Mouse (Mus musculus) myocyte (in vitro differentiated cells): ENCODE results near the gene Spag9. TPM values are rescaled to one million over a fixed set of nuclear protein-coding genes. Genes with fewer than 3 reads are reported as not detected.

ENCODE experiments used
- H3K27me3 ChIP-seq: one replicate; pipeline ENCODE4 v1.6.1; 2011; ENCODE audit not compliant: control insufficient read depth, insufficient read depth, insufficient read length
- H3K36me3 ChIP-seq: one replicate; pipeline ENCODE4 v1.6.1; 2011; ENCODE audit not compliant: control insufficient read depth, insufficient read depth
- H3K4me2 ChIP-seq: one replicate; pipeline ENCODE4 v1.6.1; 2011; ENCODE audit warnings: low read depth, control low read depth
- H3K4me3 ChIP-seq: one replicate; pipeline ENCODE4 v1.5.1; 2011; ENCODE audit warnings: mild to moderate bottlenecking, control low read depth, moderate library complexity
- H3K79me2 ChIP-seq: one replicate; pipeline ENCODE4 v1.6.1; 2011; ENCODE audit not compliant: control insufficient read depth, insufficient read depth
- H3ac ChIP-seq: one replicate; pipeline ENCODE4 v1.6.1; 2011; ENCODE audit not compliant: control insufficient read depth, insufficient read length
- CEBPB ChIP-seq: IDR thresholded peaks from 2 replicates; pipeline ENCODE4 v1.6.1; 2011; ENCODE audit warnings: mild to moderate bottlenecking, moderate library complexity; ENCODE audit not compliant: poor library complexity, insufficient read depth, severe bottlenecking
- E2F4 ChIP-seq: IDR thresholded peaks from one replicate; pipeline ENCODE4 v1.6.1; 2011; ENCODE audit warnings: mild to moderate bottlenecking, control low read depth, moderate library complexity; ENCODE audit not compliant: insufficient read depth
- MAX ChIP-seq: IDR thresholded peaks from one replicate; pipeline ENCODE4 v1.6.1; 2011; ENCODE audit warnings: low read depth, mild to moderate bottlenecking, control low read depth
- MYOD1 ChIP-seq, 3 experiments: IDR thresholded peaks; one replicate each; pipeline ENCODE4 v1.6.1; 2011; ENCODE audit warnings: control low read depth in 2 of 3, low read depth in 2 of 3, mild to moderate bottlenecking in 2 of 3, moderate library complexity in 1 of 3; ENCODE audit not compliant: insufficient read length in 2 of 3, control insufficient read depth in 1 of 3
- MYOG ChIP-seq, 3 experiments: IDR thresholded peaks; one replicate each; pipeline ENCODE4 v1.6.1; 2011; ENCODE audit warnings: control low read depth in 2 of 3, low read depth in 2 of 3, mild to moderate bottlenecking in 2 of 3; ENCODE audit not compliant: insufficient read length in 2 of 3, control insufficient read depth in 1 of 3, insufficient read depth in 1 of 3
- POLR2A ChIP-seq: IDR thresholded peaks from one replicate; pipeline ENCODE4 v1.6.1; 2011; ENCODE audit warnings: low read depth, mild to moderate bottlenecking, control low read depth, moderate library complexity; ENCODE audit not compliant: insufficient read length
- POLR2AphosphoS2 ChIP-seq: IDR thresholded peaks from one replicate; pipeline ENCODE4 v1.6.1; 2011; ENCODE audit warnings: low read depth, control low read depth; ENCODE audit not compliant: insufficient read length
- REST ChIP-seq: IDR thresholded peaks from one replicate; pipeline ENCODE4 v1.6.1; 2011; ENCODE audit warnings: mild to moderate bottlenecking, control low read depth, moderate library complexity; ENCODE audit not compliant: insufficient read depth, insufficient read length
- SRF ChIP-seq: IDR thresholded peaks from one replicate; pipeline ENCODE4 v1.6.1; 2011; ENCODE audit warnings: low read depth; ENCODE audit not compliant: control insufficient read depth, insufficient read length
- TCF12 ChIP-seq: IDR thresholded peaks from one replicate; pipeline ENCODE4 v1.6.1; 2011; ENCODE audit warnings: mild to moderate bottlenecking, control low read depth; ENCODE audit not compliant: poor library complexity, insufficient read depth, severe bottlenecking
- TCF3 ChIP-seq: IDR thresholded peaks from one replicate; pipeline ENCODE4 v1.6.1; 2011; ENCODE audit warnings: low read depth, control low read depth; ENCODE audit not compliant: insufficient read length
- USF1 ChIP-seq: IDR thresholded peaks from one replicate; pipeline ENCODE4 v1.6.1; 2011; ENCODE audit warnings: low read depth, mild to moderate bottlenecking, control low read depth, moderate library complexity
- polyA plus RNA-seq: library from polyadenylated mRNA; unstranded; fragments of >200 nt; fragmentation: generic; extraction: Trizol; gene quantifications from one replicate; pipeline ENCODE4 v1.2.1, GENCODE M21; 2012; ENCODE audit warnings: missing spikeins

Spag9 gene
- 16.9 TPM for polyA plus RNA-seq

GRCm38 (mm10) chr11:93995720-93996305, at the start of gene Spag9:
Spag9 (plus strand) TSS chr11:93996091.
- Histone ChIP-seq H3K36me3 (no peaks in the 10 kb centered on the region), H3K4me3 (peak within 1 kb of the TSS; percentile 73), H3ac (peak within 1 kb of the TSS; percentile 65), H3K27me3 (no peaks in the 10 kb centered on the region), H3K79me2 (peaks cover 43% of the 10 kb centered on the region), H3K4me2 (peak within 1 kb of the TSS; percentile 97)
- TF ChIP-seq MYOG (IDR thresholded peaks at IDR 0.05; ENCODE audit: control insufficient read depth in 1 of 3, insufficient read depth in 1 of 3, insufficient read length in 2 of 3, low read depth in 2 of 3) (peak in 1 of 3 experiments; percentile 46), POLR2AphosphoS2 (peak; percentile 66), MYOD1 (IDR thresholded peaks at IDR 0.05; ENCODE audit: control insufficient read depth in 1 of 3, insufficient read length in 2 of 3, low read depth in 2 of 3) (peak in 1 of 3 experiments; percentile 53), MAX (no peak), POLR2A (peak; percentile 84)

DNA sequence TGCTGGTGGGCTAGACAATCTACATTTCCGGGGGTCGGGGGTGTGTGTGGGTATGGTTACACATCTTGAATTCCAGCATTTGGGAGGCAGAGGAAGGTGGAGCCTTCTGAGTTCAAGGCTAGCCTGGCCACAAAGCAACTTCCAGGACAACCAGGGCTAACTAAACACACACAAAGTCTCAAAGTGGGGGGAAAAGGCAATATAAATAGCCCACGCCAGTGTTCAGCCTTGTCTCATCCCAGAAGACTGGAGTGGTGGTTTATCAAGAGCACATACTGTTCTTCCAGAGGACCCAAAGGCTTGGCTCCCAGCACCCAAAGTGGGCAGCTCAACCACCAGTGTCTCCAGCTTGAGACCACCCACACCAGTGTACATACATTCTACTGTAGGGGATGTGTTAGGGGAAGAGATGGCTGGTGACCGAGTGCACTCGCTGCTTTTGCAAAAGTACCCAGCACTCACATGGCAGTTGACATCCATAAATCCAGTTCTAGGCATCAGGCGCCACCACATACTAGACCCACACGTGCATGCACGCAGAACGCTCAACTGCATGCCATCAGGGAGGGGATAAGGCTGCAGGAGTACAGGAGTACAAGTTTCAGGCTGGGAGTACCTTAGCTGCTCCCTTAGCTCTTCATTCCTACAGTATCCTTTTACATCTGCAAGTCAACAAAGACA, 46.9 kb upstream of the Spag9 start:
- no peaks in the 10 kb centered on the region for H3K27me3 ChIP-seq
- H3K4me3 ChIP-seq: no peak overlapping the region
- peak; percentile 72 for TF ChIP-seq POLR2AphosphoS2
- no peak for TF ChIP-seq E2F4
- peak; percentile 41 for TF ChIP-seq POLR2A
- H3ac ChIP-seq: no peak overlapping the region
- H3K79me2 ChIP-seq: peaks cover 19% of the 10 kb centered on the region
- no peak overlapping the region for H3K4me2 ChIP-seq
- H3K36me3 ChIP-seq: peaks cover 22% of the 10 kb centered on the region

DNA sequence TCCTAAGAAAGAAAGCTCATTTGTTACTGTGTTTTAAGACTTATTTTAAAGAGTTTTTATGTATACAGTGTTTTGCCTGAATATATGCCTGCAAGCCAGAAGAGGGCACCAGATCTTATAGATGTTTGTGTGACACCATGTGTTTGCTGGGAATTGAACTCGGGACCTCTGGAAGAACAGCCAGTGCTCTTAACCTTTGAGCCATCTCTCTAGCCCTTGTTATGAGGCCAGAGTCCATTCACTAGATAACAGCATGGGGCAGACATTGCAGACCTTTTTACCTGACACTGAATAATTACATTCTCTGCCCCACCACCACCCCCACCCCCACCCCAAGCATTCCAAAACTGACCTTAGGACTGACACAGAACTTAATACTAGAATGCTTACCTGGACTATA, 45.8 kb upstream of the Spag9 start:
- no peak overlapping the region for H3K4me3 ChIP-seq
- H3K36me3 ChIP-seq: peaks cover 22% of the 10 kb centered on the region
- H3K4me2 ChIP-seq: no peak overlapping the region
- no peaks in the 10 kb centered on the region for H3K27me3 ChIP-seq
- peaks cover 26% of the 10 kb centered on the region for H3K79me2 ChIP-seq
- no peak for TF ChIP-seq MYOD1 (IDR thresholded peaks at IDR 0.05; ENCODE audit: control insufficient read depth in 1 of 3, insufficient read length in 2 of 3, low read depth in 2 of 3)
- H3ac ChIP-seq: no peak overlapping the region

GRCm38 (mm10) chr11:93952376-93952775, 43.5 kb upstream of the Spag9 start:
- Histone ChIP-seq H3K27me3 (no peaks in the 10 kb centered on the region), H3K4me3 (no peak overlapping the region), H3K79me2 (peaks cover 28% of the 10 kb centered on the region), H3K36me3 (peaks cover 22% of the 10 kb centered on the region), H3ac (no peak overlapping the region), H3K4me2 (no peak overlapping the region)
- TF ChIP-seq TCF12 (no peak), POLR2AphosphoS2 (no peak), REST (no peak)

GRCm38 (mm10) chr11:93954738-93955255, 41.1 kb upstream of the Spag9 start:
- no peak for TF ChIP-seq TCF12
- TF ChIP-seq MAX: no peak
- TF ChIP-seq E2F4: no peak
- no peak for TF ChIP-seq MYOD1 (IDR thresholded peaks at IDR 0.05; ENCODE audit: control insufficient read depth in 1 of 3, insufficient read length in 2 of 3, low read depth in 2 of 3)
- no peak for TF ChIP-seq SRF
- TF ChIP-seq USF1: no peak
- TF ChIP-seq CEBPB: no peak
- TF ChIP-seq MYOG (IDR thresholded peaks at IDR 0.05; ENCODE audit: control insufficient read depth in 1 of 3, insufficient read depth in 1 of 3, insufficient read length in 2 of 3, low read depth in 2 of 3): no peak
- no peak for TF ChIP-seq POLR2AphosphoS2
- TF ChIP-seq REST: no peak
- no peak for TF ChIP-seq TCF3
- TF ChIP-seq POLR2A: no peak
- H3K79me2 ChIP-seq: peaks cover 28% of the 10 kb centered on the region
- H3K4me2 ChIP-seq: peak overlapping the region; percentile 73
- H3ac ChIP-seq: peak overlapping the region; percentile 39
- H3K4me3 ChIP-seq: peak overlapping the region; percentile 88
- no peaks in the 10 kb centered on the region for H3K27me3 ChIP-seq
- peaks cover 29% of the 10 kb centered on the region for H3K36me3 ChIP-seq
